Mouse (Mus musculus): Measurements from ENCODE around the gene Mlycd.

GRCm38 (mm10) chr8:119428766-119429327 lies 34.2 kb downstream of the Mlycd start:
- TF ChIP-seq CTCF (IDR thresholded peaks at IDR 0.05; ENCODE audit: low read depth, low read length) = no peak
- TF ChIP-seq POLR2A (IDR thresholded peaks at IDR 0.05; ENCODE audit: borderline replicate concordance, low read depth, low read length) = no peak
